Mouse (Mus musculus) C2C12 (cell line): ENCODE data around the gene Rhbdd3.

ENCODE experiments used
- CTCF ChIP-seq: IDR thresholded peaks from one replicate; pipeline ENCODE4 v1.5.1; 2011; ENCODE audit not compliant: control insufficient read depth, insufficient read depth, insufficient read length
- MAX ChIP-seq: IDR thresholded peaks from one replicate; pipeline ENCODE4 v1.6.1; 2011; ENCODE audit warnings: mild to moderate bottlenecking, control low read depth
- MYOG ChIP-seq: IDR thresholded peaks from one replicate; pipeline ENCODE4 v1.6.1; 2011; ENCODE audit not compliant: control insufficient read depth, insufficient read length; ENCODE audit errors: extremely low read depth
- USF1 ChIP-seq: IDR thresholded peaks from one replicate; pipeline ENCODE4 v1.6.1; 2011; ENCODE audit warnings: low read depth, mild to moderate bottlenecking, control low read depth, moderate library complexity

DNA sequence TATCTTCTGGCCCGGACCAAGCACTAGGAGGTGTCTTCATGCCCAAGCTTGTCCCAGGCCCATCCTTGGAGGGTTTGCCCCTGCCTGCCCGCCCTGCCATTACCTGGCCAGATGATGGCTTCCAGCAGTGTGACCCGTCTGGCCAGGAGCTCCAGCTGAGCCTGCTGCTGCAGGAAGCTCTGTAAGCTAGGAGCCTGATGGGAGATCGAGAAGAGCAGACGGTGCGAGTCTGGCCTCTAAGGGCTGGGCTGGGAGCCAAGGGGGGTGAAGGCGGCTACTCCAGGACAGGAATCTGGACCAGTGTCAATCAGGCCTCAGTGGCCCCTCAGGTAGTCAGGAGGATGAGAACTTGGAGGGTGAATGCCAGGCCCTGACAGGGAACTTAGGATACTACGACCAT is 10.7 kb downstream of the Rhbdd3 start:
- TF ChIP-seq CTCF (no peak), USF1 (no peak), MAX (no peak), MYOG (no peak)
